Mouse (Mus musculus) monocyte, adult 5-6 weeks (primary cell): ENCODE measurements at regions not wholly inside any gene's neighbourhood (a gene's known extent, or its start where the extent isn't known, plus 50 kb on each side); places are given as distances from the start of the nearest gene placed in this dataset.
"Not testable (repeated sequence)": the region's sequence is repeated elsewhere in the genome, so short reads cannot be mapped to it uniquely, and the experiment has no call there.

Source experiments
- ATAC-seq: fragments of 153-309, 156-312 bp; replicated peaks from 2 replicates; pipeline ENCODE4 v1.8.0; 2017; ENCODE audit warnings: mild to moderate bottlenecking; ENCODE audit not compliant: low TSS enrichment, insufficient number of reproducible peaks, severe bottlenecking, poor library complexity, low FRiP score

DNA sequence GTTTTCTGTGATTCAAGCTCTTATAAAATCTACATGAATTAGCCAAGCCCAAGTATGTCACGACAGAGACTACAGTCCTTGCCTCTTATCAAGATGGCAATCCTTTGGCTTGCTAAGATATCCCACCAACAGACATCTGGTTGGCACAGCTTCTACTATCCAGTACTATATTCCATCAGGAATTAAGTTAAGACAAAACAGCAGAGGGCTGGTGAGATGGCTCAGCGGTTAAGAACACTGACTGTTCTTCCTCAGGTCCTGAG, 119.1 kb upstream of the Cpm start:
- ATAC-seq, result no peak

DNA sequence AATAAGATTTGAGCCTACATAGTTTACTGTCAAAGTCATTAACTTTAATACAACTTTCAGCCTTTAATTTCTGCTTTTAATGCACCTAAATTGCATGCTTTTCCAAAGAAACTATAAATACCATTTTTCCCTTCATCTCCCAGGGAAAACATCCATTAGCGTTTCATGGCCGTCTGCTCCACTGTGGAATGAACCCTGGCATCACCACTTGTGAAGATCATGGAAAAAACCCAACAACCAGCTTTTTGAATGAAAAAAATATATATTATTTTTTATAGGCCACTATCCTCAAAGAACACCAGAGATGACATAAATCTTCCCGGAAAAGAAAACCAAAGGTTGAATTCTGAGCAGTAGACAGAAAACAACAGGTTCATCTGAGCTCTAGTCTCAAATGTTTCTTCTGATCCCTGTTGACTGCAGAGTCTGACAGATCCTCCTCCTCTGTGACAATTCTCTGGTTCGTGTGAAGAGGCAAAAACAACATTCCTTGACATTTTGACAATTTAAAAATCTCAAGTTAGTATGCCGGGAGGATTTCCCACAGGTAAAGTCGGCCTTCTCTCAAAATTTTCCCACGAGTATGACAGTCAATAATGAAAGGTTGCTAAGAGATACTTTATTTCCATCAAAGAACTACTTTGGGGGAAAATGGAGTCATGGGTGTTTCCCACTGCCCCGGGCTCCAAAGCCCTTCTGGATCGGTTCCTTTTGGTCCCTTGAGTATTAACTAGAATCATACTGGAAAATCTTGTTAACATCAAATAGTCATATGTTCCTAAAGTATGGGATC, 119.7 kb upstream of the Cpm start:
- no peak for ATAC-seq

DNA sequence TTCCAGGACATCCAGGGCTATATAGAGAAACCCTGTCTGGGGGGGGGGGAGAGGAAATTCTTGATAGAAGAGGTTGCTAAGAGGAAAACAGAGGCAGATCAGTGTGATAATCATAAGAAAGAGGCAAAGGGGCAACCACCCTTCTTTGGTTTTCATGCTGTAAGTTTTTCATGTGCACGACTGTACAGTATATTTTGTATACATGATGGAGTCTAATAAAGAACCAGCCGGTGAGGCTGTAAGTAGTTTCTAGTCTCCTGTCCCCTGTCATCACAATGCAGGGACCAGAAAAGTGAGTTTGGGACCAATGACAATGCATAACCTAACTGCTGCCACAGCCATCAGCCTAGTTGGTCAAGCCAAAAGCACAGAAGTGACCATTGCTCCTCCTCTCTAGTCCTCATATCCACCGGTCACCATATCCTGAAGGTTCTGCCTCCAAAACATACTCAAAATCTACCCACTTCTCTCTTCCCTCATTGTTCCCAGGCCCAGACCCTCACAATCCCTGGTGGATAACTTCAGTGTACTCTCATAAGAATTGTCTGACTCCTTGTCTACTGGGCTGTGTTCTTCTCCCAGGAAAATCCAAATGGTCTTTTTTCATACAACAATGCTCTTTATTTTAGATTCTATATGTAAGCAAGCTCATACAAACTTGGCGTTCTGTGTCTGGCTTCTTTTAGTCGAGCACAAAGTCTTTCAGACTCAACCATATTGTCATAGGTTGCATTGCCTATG, 122.9 kb upstream of the Cpm start:
- ATAC-seq, result no peak

DNA sequence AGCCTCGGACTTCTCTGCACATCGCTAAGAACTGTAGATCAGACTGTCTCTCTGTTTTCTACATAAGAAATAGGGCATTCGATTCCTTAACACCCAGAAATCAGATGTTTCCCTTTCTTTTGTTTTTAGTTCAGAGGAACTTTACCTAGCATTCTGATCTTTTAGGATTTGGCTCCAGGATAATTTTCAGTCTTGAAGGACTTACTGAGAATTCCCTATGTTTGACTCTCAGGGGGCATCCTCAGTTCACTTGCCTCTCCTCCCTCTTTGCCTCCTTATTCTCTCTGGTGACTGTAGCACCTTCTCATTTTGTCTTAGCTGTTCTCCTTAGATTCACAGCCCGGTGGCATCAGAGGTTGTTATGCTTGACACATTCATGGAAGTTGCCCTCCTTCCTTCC, 123.8 kb upstream of the Cpm start:
- ATAC-seq, result no peak

DNA sequence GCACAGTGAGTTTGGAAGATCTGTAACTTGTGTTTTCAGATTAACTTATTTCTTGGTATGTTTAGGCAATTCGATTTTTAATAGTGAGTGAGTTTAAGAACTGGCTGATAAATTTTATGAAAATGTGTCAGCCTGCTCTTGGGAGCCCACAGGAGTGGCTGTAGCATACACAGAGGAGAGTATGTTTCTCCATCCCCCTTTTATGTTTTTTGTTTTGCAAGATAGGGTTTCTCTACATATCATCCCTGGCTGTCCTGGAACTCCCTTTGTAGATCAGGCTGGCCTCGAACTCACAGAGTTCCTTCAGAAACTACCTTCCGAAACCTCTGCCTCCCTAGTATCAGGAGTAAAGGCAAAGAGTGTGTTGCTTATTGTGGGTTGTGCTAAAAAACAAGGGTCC, 124.2 kb upstream of the Cpm start:
- ATAC-seq, result no peak

DNA sequence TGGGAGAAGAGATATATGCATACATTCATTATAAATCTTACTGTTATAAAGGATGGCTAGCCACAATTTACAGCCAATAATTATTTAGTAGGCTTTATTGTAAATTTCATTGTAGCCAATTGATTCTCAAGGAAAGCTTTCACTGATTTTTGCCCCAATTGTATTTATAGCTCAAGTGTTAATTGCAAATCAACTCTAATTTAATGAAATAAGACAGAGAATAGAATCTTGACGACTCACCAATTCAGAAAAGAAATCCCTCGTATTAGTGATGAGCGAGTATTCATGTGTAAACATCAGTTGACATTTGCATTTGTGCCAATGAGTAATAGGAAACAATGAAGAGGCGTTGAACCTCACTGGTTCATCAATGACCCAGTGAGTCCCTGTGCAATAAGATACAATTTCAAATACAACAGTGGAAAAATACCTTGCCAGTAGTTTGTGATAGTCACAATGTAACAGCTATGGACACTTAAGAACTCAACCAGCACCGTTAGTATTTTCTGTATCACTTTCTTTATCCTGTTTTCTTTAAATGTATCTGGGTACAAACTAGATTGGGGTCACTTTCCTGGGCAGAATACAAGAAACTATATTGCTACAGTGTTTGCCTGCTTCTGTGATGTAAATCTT, 124.6 kb upstream of the Cpsf6 start:
- no peak for ATAC-seq

DNA sequence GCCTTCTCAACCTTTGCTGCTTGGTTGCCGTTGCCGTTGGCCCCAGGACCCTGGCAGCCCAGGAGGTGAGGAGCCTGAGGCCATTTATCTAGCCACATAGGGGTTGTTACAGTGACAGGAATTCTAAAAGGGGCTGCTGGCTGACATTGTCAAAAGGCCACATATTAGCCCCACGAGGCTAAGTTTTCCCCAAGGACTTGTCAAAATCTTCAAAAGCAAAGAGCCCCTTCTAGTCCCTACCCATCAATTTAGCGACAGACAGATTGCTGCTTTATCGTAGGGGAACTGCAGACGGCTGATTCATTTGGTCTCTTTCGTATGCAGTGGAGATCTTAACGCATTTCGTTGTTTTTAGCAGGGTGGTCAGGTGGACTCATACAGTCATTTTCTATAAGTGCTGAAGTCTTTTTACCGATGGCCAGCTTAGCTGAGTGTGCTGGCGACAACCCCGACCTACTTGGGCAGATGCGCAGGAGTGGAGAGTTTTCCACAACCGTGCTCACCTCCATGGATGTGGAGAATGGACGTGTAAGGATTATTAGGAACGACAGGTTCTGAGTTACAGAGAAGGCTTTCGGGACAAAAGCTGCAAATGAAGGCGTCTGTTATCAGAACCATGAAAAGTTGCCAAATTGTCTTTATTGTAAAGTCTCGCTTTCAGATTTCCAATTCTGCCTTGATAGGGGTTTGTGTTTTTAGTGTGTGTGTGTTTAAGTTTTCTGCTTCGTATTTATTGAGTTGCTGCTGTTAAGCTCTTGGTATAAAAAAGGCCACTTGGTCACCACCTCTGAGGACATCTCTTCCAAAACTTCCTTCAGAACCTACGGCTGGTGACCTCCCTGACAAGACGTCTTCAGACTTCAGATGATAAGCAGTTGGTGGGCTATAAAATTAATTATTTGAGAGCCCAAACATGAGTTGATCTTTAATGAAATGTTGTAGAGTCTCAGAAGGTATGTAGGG, 123.7 kb upstream of the Cpsf6 start:
- ATAC-seq, result no peak

DNA sequence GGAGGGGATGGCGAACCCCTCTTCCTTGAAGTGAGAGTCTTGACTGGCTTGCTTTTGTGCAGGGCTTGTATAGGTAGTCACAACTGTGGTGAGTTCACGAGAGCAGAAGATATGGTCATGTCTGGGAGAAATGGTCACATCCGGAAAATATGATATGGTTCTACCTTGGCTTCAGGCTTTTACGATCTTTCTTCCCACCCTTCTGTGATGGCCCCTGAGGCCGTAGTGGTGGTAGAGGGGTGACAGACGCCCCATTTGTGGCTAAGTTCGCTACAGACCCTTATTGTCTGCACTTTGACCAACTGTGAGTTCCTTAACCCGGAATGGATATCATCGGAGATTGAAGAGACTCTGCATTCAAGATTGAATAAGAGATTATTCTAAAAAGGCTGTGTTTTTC, 122.9 kb upstream of the Cpsf6 start:
- no peak for ATAC-seq

DNA sequence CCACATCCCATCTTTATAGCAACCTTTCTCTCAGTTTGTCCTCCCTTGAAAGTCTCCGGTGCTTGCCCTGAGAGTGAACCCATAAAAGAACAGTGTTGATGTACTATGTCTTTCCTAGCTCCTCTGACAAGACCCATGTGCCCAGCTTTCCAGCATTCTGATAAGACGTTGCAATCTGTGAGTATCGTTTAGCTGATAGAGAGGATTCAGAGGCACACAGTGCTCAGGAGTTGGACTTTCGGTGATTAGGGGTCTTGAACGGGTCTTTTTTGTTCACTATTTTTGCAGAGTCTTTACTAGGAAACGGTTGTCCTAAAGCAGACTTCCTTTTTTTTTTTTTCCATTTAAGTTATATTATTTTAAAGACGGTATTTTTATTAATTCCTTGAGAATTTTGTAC, 122.3 kb upstream of the Cpsf6 start:
- no peak for ATAC-seq

DNA sequence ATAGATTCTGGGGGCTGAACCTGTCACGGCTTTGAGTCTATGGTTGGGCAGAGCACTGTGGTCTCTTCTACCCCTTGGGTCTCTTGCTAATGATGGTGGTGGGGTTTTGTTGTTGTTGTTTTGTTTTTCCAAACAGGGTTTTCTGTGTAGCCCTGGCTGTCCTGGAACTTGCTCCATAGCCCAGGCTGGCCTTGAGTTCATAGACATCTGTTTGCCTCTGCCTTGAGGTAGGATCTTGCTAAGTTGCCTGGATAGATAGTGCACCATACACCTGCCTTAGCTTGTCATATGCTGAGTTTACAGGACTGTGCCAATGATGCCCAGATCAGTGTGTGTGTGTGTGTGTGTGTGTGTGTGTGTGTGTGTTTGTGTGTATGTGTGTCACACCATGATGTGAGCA, 121.6 kb upstream of the Cpsf6 start:
- no peak for ATAC-seq

DNA sequence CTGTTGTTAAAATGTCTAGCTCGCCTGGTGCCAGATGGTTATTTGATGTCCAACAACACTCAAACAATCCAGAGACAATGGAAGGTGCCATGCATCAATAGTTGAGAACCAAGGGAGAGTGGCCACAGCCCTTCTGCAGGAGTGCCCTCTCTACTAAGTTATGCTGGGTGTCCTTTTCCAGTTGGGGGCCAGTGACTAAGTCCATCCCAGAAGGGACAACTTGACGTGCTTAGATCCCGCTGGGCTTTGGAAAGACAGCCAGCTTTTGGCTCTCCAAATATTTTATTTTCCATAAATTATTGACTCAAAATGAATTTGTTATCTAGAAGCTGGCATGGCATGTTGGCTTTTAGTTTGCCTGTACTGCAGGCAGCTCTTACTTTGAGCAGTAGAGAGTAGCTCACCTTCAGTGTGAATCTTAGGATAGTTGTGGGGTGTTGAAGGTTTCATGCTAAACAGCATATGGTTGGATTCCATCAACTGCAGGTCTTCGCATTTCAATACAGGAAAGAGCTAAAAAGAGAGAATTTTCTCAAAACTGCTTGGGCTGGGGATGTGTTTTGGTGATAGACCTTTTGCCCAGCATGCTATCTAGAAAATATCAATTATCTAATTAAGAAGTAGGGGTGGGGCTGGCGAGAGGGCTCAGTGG, 120.8 kb upstream of the Cpsf6 start:
- no peak for ATAC-seq

DNA sequence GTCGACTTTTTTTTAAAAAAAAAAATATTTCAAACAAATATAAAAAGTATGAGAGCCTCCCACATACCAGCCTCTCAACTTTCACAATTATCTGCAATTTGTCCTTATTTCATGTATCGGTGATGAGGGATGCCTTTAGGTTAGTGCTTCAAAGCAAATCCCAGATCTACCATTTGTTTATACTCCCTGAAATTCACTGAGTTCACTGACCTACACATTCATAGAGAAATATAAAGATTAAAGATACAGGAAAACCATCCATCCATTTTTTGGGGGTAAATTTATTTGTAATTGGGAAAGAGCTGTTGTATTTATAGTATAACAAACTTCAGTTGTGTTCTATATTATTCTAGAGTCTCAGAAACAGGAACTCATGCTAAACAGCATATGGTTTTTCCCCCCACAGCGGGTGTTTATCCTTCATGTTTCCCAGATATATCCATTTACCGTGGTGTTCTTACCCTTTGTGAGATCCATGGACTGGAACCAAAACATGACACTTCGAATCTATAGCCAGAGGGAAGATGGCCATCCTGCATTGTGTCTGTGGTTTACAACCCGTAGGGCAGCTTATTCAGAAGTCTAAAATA, 120.1 kb upstream of the Cpsf6 start:
- ATAC-seq, result no peak

DNA sequence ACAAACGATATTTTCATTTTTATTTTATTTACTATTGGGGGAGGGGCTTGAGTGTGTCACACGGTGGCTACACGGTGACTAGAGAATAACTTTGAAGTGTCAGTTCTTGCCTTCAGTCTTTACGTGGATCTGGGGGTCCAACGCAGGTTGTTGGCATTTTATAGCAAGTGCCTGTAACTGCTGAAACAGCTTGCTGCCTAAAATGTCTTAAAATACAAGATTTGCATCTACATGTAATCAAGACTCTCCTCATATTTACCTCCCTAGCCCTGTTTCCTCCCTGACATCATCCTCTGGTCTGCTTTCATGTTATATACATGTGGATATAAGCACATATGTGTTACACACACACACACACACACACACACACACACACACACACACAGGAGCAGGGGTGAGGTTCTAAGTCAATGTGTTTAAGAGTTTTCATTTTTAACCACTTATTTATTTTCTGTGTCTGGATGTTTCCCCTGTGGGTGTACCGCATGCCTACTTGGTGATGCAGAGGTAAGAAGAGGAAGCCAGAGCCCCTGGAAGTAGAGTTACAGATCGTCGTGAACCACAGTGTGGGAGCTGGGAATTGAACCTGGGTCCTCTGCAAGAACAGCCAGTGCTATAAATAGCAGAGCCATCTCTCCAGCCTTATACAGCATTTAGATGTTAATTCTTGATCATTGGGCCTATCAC, 119.5 kb upstream of the Cpsf6 start:
- no peak for ATAC-seq

DNA sequence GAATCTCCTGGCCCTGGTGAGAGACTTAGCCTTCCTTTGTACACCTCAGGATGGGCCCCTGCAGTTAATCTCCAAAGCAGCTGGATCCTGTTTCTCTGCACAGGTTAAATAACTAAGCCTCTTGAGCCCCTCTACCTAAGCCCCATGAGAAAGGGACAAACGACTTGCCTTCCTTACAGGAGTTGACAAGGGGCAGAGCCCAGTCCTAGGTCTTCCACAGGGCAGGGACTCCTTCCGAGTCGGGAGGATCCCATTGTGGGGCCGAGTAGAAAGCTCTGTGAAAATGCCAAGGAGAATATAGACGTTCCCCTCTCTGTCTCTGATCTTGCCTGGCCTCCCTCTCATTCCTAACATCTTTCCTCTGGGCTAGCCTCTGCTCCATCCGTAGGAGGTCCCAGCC, 118.7 kb upstream of the Cpsf6 start:
- ATAC-seq, result no peak

DNA sequence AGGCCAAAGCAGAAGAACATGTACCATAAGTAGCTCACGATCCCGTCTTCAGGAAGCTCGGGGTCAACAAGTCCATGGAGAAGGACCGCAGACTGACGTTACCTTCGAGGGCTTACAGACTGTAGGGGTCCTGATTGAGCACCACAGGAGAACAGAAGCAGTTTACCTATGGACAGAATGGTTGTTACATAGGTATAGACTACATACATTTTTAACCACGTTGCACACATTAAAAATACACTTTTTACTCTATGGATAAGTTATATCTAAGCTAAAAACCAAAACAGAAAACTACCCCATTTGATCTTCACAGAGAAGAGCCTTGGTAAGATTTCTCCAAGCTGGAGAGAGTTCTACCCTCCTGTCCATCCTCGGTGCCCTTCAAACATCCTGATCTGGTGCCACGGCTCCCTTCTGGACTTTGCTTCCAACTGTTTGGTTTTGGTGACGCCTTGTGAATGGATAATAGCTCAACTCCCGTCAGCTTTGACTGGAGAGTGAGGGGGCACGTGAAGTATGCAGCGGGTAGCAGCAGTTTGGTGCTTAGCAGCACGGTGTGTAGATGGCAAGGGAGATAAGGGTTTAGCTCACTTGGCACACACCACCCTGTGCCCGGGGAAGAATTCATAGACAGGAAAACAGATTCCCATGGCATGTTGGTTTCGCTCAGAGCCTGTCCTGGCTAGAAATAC, 117.9 kb upstream of the Cpsf6 start:
- ATAC-seq, result no peak

DNA sequence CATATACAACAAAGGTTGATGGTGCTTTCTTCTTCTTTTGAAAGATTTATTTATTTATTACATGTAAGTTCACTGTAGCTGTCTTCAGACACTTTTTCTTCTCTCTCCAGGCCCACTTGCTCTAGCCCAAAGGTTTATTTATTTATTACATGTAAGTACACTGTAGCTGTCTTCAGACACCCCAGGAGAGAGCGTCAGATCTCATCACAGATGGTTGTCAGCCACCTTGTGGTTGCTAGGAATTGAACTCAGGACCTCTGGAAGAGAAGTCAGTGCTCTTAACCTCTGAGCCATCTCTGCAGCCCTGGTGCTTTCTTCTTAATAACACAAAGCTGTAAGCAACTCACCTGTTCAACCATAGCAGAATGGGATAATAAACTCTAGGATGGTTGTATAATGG, 117.3 kb upstream of the Cpsf6 start:
- not testable (repeated sequence) for ATAC-seq
